Mouse (Mus musculus) heart, postnatal 0 days (tissue): ENCODE data around the gene Hif3a. TPM values are rescaled to one million over a fixed set of nuclear protein-coding genes. Genes with fewer than 3 reads are reported as not detected.
"Not testable (repeated sequence)": the region's sequence is repeated elsewhere in the genome, so short reads cannot be mapped to it uniquely, and the experiment has no call there.

Experiments
- ATAC-seq: fragments of 200-750 bp; cut with Nextera tagmentation; 2 replicates; pipeline ENCODE4 v1.8.0; 2017; ENCODE audit warnings: low read depth, moderate number of reproducible peaks, moderate library complexity; ENCODE audit not compliant: insufficient read depth
- DNase-seq: peaks from one replicate; pipeline ENCODE4 v3.0.0-alpha.2; 2016; ENCODE audit warnings: low spot score
- H3K27ac ChIP-seq: fragments of 300-500 bp; sonication (generic); 2 replicates; pipeline ENCODE4 v1.5.1; 2014; ENCODE audit warnings: low read depth, mild to moderate bottlenecking
- H3K27me3 ChIP-seq: fragments of 300-500 bp; sonication (generic); 2 replicates; pipeline ENCODE4 v1.6.1; 2014; ENCODE audit warnings: low read length, mixed read lengths; ENCODE audit not compliant: control insufficient read depth, insufficient read depth
- H3K36me3 ChIP-seq: fragments of 300-500 bp; sonication (generic); replicated peaks from 2 replicates; pipeline ENCODE4 v1.6.1; 2014; ENCODE audit warnings: low read length, mixed read lengths; ENCODE audit not compliant: control insufficient read depth, insufficient read depth
- H3K4me1 ChIP-seq: fragments of 300-500 bp; sonication (generic); 2 replicates; pipeline ENCODE4 v1.6.1; 2014; ENCODE audit warnings: antibody characterized with exemption; ENCODE audit not compliant: control insufficient read depth, insufficient read depth
- H3K4me2 ChIP-seq: fragments of 300-500 bp; sonication (generic); 2 replicates; pipeline ENCODE4 v1.6.1; 2014; ENCODE audit warnings: low read depth, mild to moderate bottlenecking, low read length, moderate library complexity
- H3K4me3 ChIP-seq: fragments of 300-500 bp; sonication (generic); 2 replicates; pipeline ENCODE4 v1.5.1; 2014; ENCODE audit warnings: low read depth, low read length
- H3K9ac ChIP-seq: fragments of 300-500 bp; sonication (generic); replicated peaks from 2 replicates; pipeline ENCODE4 v1.6.1; 2014; ENCODE audit warnings: low read depth, low read length, mixed read lengths
- H3K9me3 ChIP-seq: fragments of 300-500 bp; sonication (generic); replicated peaks from 2 replicates; pipeline ENCODE4 v1.6.1; 2016; ENCODE audit warnings: low read length; ENCODE audit not compliant: control insufficient read depth
- CTCF ChIP-seq: IDR thresholded peaks from 2 replicates; pipeline ENCODE4 v1.5.1; 2016; ENCODE audit warnings: antibody characterized with exemption, control low read depth, low read depth
- EP300 ChIP-seq: IDR thresholded peaks from 2 replicates; pipeline ENCODE4 v1.6.1; 2016; ENCODE audit warnings: antibody characterized with exemption, low read depth
- WGBS: fragments of 180-500 bp; shearing (Covaris S2); extraction: QIAGEN DNeasy Blood & Tissue Kit; methylation state at CpG from one replicate; pipeline ENCODE4 v1.1.7; 2014; 5-methylcytosine and 5-hydroxymethylcytosine counted together
- polyA plus RNA-seq: library from polyadenylated mRNA; unstranded; fragments of >200 nt; fragmentation: Nextera tagmentation; extraction: Ambion mirVana; gene quantifications from 2 replicates; pipeline ENCODE4 v1.2.1, GENCODE M21; 2015
- total RNA-seq: library from RNA; depleted of rRNA; stranded (reverse); fragments of >200 nt; gene quantifications from 2 replicates; pipeline ENCODE4 v1.2.3, GENCODE M21; 2014; ENCODE audit warnings: low replicate concordance

Hif3a gene
- total and polyA plus RNA-seq, 2 experiments from 2014 or later, result 4.2 to 35.5 TPM

DNA sequence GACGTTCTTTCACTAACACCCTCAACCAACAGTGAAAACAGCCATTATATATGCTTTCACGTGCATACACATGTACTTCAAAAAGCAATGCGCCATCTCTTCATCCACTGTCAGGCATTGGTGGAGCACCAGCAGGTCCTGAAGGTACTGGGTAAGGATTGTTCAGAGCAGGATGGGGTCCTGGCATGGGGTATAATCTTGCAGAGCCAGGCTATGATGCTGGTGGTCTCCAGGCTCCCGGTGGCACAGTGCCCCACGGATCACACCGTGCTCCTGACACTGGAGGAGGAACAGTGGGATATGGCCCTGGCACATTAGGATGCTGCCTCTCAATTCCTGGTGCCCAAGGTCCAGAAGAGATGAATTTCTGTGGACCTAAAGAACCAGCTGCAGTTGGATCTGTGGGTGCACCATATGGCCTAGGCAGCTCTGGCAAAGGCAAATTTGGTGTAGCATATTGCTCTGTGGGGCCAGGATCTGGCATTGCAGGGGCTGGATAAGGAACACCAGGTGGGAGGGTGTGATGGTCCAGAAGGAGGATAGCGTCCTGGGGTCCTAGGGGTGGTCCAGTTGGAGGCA is 15.9 kb upstream of the Hif3a start:
- TF ChIP-seq EP300 (no peak), CTCF (no peak)
- Histone ChIP-seq H3K9ac (no peak overlapping the region), H3K27ac (no peak overlapping the region), H3K4me2 (no peak overlapping the region), H3K36me3 (no peaks in the 10 kb centered on the region), H3K4me1 (no peaks in the 10 kb centered on the region), H3K4me3 (no peak overlapping the region), H3K9me3 (no peaks in the 10 kb centered on the region), H3K27me3 (no peaks in the 10 kb centered on the region)
- no peak for DNase-seq
- WGBS, result 76% methylated on average over 7 of the region's 7 CpGs
- ATAC-seq, result no peak

DNA sequence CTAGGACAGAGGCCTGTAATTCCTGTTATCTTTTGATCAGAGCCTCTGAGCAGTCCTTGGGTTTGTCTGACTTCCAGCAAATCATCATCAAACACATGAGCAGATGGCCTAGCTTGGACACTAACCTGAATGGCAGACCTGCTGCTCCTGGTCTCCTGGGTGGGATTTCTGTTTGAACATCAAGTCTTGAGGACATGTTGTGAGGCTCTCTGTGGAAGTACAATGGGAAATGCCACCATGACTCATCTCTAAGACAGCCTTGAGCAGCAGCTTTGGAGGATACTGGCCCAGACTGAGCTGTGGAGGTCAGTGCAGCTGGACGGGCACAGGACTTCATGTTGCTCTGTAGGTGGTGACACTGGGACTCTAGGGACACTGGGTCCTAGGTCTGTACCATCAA is 14.3 kb upstream of the Hif3a start:
- Histone ChIP-seq H3K4me3 (no peak overlapping the region), H3K27me3 (no peaks in the 10 kb centered on the region), H3K4me2 (no peak overlapping the region), H3K36me3 (no peaks in the 10 kb centered on the region), H3K9me3 (no peaks in the 10 kb centered on the region), H3K27ac (no peak overlapping the region), H3K4me1 (no peaks in the 10 kb centered on the region), H3K9ac (no peak overlapping the region)
- DNase-seq (no peak), ATAC-seq (no peak)
- no peak for TF ChIP-seq CTCF
- no peak for TF ChIP-seq EP300
- 85% methylated on average over 1 of the region's 1 CpGs for WGBS

DNA sequence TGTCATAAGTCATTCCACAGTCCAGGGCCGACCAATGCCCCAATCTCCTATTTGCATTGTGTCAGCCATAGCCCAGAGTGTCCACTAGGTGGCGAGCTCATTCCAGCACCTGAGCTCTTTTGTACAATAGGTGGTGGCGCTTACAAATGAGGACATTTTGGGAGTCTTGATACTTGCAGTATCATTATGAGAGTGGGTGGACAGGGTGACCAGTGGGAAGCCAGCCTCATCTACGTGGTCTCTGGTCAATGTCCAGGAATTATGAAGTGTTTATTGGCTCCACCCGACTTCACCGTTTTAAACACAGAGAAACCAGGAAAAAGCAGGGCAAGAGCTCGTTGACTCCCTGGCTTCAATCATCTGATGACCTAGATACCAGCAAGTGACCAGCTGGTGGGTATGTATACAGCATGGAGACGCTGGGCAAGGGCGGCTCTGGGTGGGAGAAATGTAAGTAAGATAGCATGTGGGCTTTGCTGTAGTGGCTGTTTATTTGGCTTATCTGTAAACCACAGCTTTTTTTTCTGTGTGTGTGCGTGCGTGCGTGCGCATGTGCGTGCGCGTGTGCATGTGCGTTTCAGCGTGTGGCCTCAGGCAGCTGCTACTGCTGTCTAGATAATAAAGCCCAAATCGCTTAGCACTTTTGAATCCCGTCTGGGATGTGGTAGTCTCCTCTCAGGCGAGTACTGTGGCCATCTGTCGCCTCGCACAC is 11.8 kb upstream of the Hif3a start, which contains the start of gene Psg16:
TSS of gene Psg16 (plus strand) at position 137 of the 712 bp plus-strand sequence.
- no peak within 1 kb of the TSS for H3K4me3 ChIP-seq
- ATAC-seq, result peak; percentile 49; the same call in 1 of the 2 replicates
- no peak within 1 kb of the TSS for H3K4me2 ChIP-seq
- H3K4me1 ChIP-seq, result no peaks in the 10 kb centered on the region
- H3K27me3 ChIP-seq, result no peaks in the 10 kb centered on the region
- no peak within 1 kb of the TSS for H3K27ac ChIP-seq
- no peaks in the 10 kb centered on the region for H3K9me3 ChIP-seq
- no peak within 1 kb of the TSS for H3K9ac ChIP-seq
- peak; percentile 23 for DNase-seq
- WGBS, result 61% methylated on average over 23 of the region's 23 CpGs
- peak; percentile 97 for TF ChIP-seq CTCF
- no peak for TF ChIP-seq EP300
- H3K36me3 ChIP-seq, result no peaks in the 10 kb centered on the region

DNA sequence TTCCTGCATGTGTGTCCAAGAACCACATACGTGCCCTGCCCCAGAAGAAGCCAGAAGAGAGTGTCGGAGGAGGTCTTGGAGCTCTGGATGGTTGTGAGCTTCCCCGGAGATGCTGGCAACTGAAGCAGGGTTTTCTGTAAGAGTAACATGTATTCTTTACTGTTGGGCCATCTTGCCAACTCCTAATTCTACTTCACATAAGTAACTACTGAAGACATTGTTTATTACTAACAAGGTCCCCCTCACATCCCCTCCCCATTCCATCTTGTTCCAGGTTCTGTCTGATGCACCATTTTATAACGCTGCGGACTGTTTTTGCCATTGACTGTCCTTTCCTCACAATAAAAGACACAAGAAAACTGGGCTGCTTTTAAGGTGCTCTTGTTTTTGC is 11.3 kb upstream of the Hif3a start:
- Histone ChIP-seq H3K36me3 (no peaks in the 10 kb centered on the region), H3K4me1 (no peaks in the 10 kb centered on the region), H3K27ac (no peak overlapping the region), H3K9ac (no peak overlapping the region), H3K9me3 (no peaks in the 10 kb centered on the region), H3K4me2 (no peak overlapping the region), H3K27me3 (no peaks in the 10 kb centered on the region), H3K4me3 (no peak overlapping the region)
- DNase-seq (no peak), ATAC-seq (no peak)
- WGBS, result 55% methylated on average over 5 of the region's 5 CpGs
- no peak for TF ChIP-seq CTCF
- TF ChIP-seq EP300, result no peak

DNA sequence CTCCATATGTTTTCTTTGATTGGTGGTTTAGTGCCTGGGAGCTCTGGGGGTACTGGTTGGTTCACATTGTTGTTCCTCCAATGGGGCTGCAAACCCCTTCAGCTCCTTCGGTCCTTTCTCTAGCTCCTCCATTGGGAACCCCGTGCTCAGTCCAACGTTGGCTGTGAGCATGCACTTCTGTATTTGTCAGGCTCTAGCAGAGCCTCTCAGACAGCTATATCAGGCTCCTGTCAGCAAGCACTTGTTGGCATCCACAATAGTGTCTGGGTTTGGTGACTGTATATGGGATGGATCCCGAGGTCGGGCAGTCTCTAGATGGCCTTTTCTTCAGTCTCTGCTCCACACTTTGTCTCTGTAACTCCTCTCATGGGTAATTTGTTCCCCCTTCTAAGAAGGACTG is 5.4 kb upstream of the Hif3a start:
- ATAC-seq, H3K9ac ChIP-seq, H3K36me3 ChIP-seq, DNase-seq, H3K27ac ChIP-seq, H3K4me1 ChIP-seq, H3K9me3 ChIP-seq, H3K27me3 ChIP-seq, H3K4me3 ChIP-seq, H3K4me2 ChIP-seq: not testable (repeated sequence)
- WGBS, result 19% methylated on average over 5 of the region's 5 CpGs

DNA sequence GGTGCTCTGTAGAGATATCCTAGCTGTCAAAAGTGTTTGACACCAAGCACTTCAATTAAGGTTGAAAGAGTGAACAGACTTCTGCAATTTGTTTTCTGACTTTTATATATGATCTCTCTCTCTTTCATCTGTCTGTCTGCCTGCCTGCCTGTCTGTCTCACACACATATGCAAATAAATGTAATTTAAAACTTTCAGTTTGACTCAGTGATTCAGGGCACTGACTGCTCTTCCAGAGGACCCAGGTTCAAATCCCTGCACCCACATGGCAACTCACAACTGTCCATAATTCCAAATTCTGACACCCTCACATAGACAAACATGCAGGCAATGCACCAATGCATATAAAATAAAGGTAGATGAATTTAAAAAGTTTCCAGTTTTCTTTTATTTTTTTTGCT is 4.8 kb upstream of the Hif3a start:
- TF ChIP-seq EP300 (no peak), CTCF (no peak)
- Histone ChIP-seq H3K4me3 (no peak overlapping the region), H3K36me3 (no peaks in the 10 kb centered on the region), H3K9me3 (no peaks in the 10 kb centered on the region), H3K4me2 (no peak overlapping the region), H3K9ac (no peak overlapping the region), H3K27ac (no peak overlapping the region), H3K27me3 (no peaks in the 10 kb centered on the region), H3K4me1 (no peaks in the 10 kb centered on the region)
- ATAC-seq (no peak), DNase-seq (no peak)
